Mouse (Mus musculus) olfactory bulb, adult 2 months (tissue): ENCODE results near the gene 1700008O03Rik. TPM values are rescaled to one million over a fixed set of nuclear protein-coding genes. Genes with fewer than 3 reads are reported as not detected.
A peak's percentile ranks its signal among the peaks of the same experiment; 100 is the strongest.

ENCODE experiments used
- H3K27ac ChIP-seq: fragments of 200-500 bp; 2 replicates; pipeline ENCODE4 v1.5.1; 2012; ENCODE audit warnings: low read depth, low read length; ENCODE audit not compliant: insufficient read depth
- H3K4me1 ChIP-seq: fragments of 200-500 bp; 2 replicates; pipeline ENCODE4 v1.6.1; 2012; ENCODE audit warnings: low read length; ENCODE audit not compliant: control insufficient read depth, insufficient read depth
- H3K4me3 ChIP-seq: fragments of 200-500 bp; 2 replicates; pipeline ENCODE4 v1.5.1; 2012; ENCODE audit warnings: mild to moderate bottlenecking, low read depth, low read length, moderate library complexity; ENCODE audit not compliant: insufficient read depth
- CTCF ChIP-seq: fragments of 200-500 bp; IDR thresholded peaks from 2 replicates; pipeline ENCODE4 v1.5.1; 2012; ENCODE audit warnings: low read depth, mild to moderate bottlenecking, low read length, moderate library complexity; ENCODE audit not compliant: insufficient read depth
- POLR2A ChIP-seq: fragments of 200-500 bp; IDR thresholded peaks from 2 replicates; pipeline ENCODE4 v1.6.1; 2012; ENCODE audit warnings: mild to moderate bottlenecking, low read depth, low read length, moderate library complexity; ENCODE audit not compliant: insufficient read depth
- WGBS: fragments of 180-500 bp; shearing (Covaris S2); methylation state at CpG from one replicate; pipeline ENCODE4 v1.1.7; 2018; 5-methylcytosine and 5-hydroxymethylcytosine counted together
- polyA plus RNA-seq: library from polyadenylated mRNA; stranded (reverse); fragments of >200 nt; gene quantifications from 2 replicates; pipeline ENCODE4 v1.2.4, GENCODE M21; 2012; ENCODE audit warnings: low replicate concordance; ENCODE audit not compliant: missing spikeins, insufficient read depth, insufficient read length

1700008O03Rik gene
- not detected in 2 replicates for polyA plus RNA-seq

DNA sequence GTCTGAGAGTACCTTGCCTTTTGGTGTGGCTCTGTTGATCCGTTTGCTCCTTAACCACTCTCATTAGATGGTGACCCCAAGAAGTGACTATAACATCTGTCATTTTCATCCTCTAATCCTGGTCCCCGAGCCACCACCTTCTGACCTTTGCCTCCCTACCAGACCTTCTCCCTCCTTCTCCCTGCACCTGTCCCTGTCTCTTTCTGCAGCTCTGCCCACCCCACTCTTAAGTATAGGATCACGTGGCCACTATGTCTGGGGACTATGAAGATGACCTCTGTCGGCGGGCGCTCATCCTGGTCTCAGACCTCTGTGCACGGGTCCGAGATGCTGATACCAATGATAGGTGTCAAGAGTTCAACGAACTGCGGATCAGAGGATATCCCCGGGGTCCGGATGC lies at the start of gene 1700008O03Rik:
Gene 1700008O03Rik (minus strand): TSS at position 101 of the 400 bp plus-strand sequence.
- H3K4me3 ChIP-seq: peak within 1 kb of the TSS; percentile 73
- no peak within 1 kb of the TSS for H3K27ac ChIP-seq
- WGBS: 82% methylated on average over 12 of the region's 12 CpGs
- TF ChIP-seq POLR2A (no peak), CTCF (no peak)
- peaks cover 13% of the 10 kb centered on the region for H3K4me1 ChIP-seq

- H3K27ac ChIP-seq: no peak overlapping the region
- H3K4me3 ChIP-seq: no peak overlapping the region
- WGBS: 76% methylated on average over 9 of the region's 9 CpGs
- TF ChIP-seq CTCF (no peak), POLR2A (no peak)
- peaks cover 52% of the 10 kb centered on the region for H3K4me1 ChIP-seq
Observed at GRCm38 (mm10) chr7:44434089-44434488, 48.5 kb upstream of the 1700008O03Rik start.

- Histone ChIP-seq H3K4me1 (peaks cover 50% of the 10 kb centered on the region), H3K27ac (no peak overlapping the region), H3K4me3 (no peak overlapping the region)
- no peak for TF ChIP-seq CTCF
- TF ChIP-seq POLR2A: no peak
- WGBS: 14% methylated on average over 7 of the region's 7 CpGs
Observed at GRCm38 (mm10) chr7:44433371-44433770, 47.8 kb upstream of the 1700008O03Rik start.

DNA sequence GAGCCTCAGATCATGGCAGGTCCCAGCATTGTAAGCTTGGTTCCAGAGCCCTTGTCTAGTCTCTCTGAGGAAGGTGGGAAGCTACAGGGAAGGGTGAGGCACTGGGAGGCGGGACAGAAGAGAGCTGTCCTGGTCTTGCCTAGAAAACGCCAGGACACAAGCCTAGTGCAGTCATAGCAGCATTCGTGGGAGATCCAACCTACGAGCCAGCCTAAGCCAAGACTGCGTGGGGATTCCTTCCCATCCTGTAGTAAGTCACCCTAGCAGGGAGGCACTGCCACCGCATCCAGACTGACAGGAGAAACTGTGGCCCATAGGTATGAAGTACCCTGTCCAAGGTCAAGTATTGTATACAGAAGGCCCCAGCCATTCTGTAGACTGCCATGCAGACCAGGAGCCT lies 46.9 kb upstream of the 1700008O03Rik start:
- Histone ChIP-seq H3K27ac (no peak overlapping the region), H3K4me3 (no peak overlapping the region), H3K4me1 (peaks cover 51% of the 10 kb centered on the region)
- 62% methylated on average over 6 of the region's 6 CpGs for WGBS
- no peak for TF ChIP-seq CTCF
- no peak for TF ChIP-seq POLR2A

- Histone ChIP-seq H3K4me3 (peak overlapping the region; percentile 76), H3K27ac (peak overlapping the region; percentile 57), H3K4me1 (peaks cover 47% of the 10 kb centered on the region)
- WGBS: 2% methylated on average over 32 of the region's 32 CpGs
- TF ChIP-seq POLR2A (no peak), CTCF (no peak)
Observed at GRCm38 (mm10) chr7:44429534-44430488, 44.2 kb upstream of the 1700008O03Rik start.

- TF ChIP-seq CTCF (no peak), POLR2A (peak; percentile 41; the same call in 1 of the 2 replicates)
- 3% methylated on average over 59 of the region's 69 CpGs for WGBS
Observed at GRCm38 (mm10) chr7:44428968-44429521, 43.4 kb upstream of the 1700008O03Rik start, which contains the start of gene Lrrc4b. Gene Lrrc4b, plus strand, starts transcription at chr7:44429018.

GRCm38 (mm10) chr7:44428171-44428950 lies 42.7 kb upstream of the 1700008O03Rik start:
- Histone ChIP-seq H3K27ac (peak overlapping the region; percentile 84), H3K4me1 (peaks cover 41% of the 10 kb centered on the region), H3K4me3 (peak overlapping the region; percentile 76)
- 3% methylated on average over 16 of the region's 38 CpGs for WGBS
- TF ChIP-seq CTCF (no peak), POLR2A (no peak)

More at GRCm38 (mm10) chr7:44428968-44429521, 43.4 kb upstream of the 1700008O03Rik start, which contains the start of gene Lrrc4b:
- Histone ChIP-seq H3K4me1 (peaks cover 45% of the 10 kb centered on the region), H3K4me3 (peak within 1 kb of the TSS; percentile 76), H3K27ac (peak within 1 kb of the TSS; percentile 93)

- WGBS: 37% methylated on average over 8 of the region's 8 CpGs
- Histone ChIP-seq H3K4me1 (peaks cover 38% of the 10 kb centered on the region), H3K27ac (peak overlapping the region; percentile 84), H3K4me3 (peak overlapping the region; percentile 76)
- TF ChIP-seq CTCF (no peak), POLR2A (no peak)
Observed at GRCm38 (mm10) chr7:44427666-44428065, 42.0 kb upstream of the 1700008O03Rik start.
